Mouse (Mus musculus): ENCODE results near the gene Dclk1.

Gene Dclk1

DNA sequence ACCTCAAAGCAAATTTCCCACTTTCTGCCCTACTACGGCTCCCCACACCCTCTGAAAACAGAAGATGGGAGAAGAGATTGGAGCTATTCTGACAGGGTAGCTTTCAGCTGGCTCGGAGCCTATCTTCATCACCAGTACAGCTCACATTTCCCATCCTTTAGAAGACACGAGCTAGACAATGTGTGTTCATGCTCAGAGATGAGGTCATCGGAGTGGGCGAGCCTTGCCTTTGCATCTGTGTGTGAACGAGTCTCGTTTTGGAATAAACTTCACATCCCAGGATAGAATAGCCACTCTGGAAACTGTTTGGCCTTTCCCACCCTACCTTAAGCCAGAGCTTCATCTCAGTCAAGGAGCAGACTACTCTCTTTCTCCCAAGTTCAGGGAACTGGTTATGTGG lies 95.5 kb downstream of the Dclk1 start:
- DNase-seq, result no peak

DNA sequence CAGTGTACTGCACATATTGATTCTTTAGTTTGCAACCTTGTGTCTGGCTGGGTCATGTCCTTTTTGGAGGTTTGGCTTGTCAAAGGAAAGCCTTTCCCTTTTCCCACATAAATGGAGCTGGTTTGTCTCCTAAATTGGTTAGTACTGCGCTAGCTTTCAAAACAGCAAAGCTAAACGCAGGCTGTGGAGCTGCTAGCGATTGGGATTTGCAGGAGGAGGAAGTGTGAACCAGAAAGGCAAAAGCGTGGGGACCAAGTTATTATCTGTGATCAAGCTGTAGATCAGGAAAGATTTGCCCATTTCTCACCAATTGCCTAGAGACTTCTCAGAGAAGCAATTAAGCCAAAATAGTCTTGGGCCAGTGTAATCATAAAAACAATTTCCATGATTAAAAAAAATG lies 100.3 kb downstream of the Dclk1 start:
- DNase-seq, result no peak

DNA sequence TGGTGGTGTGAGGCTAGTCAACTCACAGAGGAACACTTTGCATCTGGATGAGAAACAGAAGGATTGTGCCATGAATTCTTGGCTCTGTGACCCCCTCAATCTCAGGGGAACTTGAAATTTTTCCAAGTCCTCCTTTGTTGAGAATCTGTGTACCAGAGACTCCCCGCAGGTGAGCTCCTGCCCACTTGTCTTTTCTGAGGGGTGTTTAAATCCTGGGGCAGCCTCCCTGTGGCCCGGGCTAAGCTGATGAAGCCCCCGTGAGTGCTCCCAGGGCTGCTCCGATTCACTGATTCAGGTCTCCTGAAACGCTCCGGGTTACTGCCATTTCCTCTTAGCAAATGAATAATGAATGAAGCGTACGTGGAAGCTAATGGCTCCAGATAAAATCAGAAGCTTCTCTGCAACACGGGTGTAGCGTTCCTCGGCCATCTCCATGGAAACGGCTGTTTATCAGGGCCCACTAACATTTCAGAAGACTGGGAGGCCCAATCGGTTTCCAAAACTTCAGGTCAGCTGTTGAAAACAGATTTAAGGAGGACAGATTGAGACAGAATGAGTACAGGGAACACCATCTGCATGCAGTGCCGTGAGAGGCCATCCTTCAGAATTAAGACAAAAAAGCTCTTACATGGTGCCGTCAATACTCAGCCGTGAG lies 105.3 kb downstream of the Dclk1 start:
- peak in 1 of 2 experiments; percentile 32 for DNase-seq

DNA sequence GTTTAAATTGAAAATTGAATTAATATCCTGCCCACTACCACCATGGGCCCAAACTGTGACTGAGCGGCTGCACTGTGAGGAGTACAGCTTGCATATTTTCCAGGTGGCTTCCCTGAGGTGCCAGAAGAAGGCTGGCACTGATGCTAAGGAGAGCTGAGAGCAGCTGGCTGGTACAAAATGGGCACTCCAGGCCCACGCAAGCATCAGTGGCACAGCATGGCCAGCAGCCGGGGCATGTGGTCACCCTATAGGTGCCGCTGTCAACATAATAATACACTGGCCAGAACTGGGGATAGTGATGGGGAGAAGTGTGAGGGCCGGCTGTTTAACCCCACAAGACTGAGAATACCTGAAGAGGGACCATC lies 105.8 kb downstream of the Dclk1 start:
- DNase-seq, result no peak

DNA sequence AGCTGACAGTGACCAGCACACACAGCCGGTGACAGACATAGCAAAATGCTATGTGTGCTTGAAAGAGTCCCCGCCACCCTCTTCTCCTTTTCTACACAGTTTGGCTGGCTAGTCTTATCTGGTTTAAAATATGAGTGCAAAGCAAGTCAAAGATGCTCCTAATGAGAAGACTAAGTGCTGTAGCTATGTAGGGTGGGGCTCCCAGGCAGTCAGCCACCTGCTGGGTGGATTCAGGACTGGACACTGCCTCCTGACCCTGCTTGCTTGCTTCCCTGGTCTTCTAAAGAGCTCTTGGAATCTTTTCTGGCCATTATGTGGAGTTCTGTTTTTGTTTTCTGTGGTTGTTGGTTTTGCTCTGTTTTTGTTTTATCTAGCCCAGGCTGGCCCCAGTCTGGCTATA lies 108.0 kb downstream of the Dclk1 start:
- no peak for DNase-seq

DNA sequence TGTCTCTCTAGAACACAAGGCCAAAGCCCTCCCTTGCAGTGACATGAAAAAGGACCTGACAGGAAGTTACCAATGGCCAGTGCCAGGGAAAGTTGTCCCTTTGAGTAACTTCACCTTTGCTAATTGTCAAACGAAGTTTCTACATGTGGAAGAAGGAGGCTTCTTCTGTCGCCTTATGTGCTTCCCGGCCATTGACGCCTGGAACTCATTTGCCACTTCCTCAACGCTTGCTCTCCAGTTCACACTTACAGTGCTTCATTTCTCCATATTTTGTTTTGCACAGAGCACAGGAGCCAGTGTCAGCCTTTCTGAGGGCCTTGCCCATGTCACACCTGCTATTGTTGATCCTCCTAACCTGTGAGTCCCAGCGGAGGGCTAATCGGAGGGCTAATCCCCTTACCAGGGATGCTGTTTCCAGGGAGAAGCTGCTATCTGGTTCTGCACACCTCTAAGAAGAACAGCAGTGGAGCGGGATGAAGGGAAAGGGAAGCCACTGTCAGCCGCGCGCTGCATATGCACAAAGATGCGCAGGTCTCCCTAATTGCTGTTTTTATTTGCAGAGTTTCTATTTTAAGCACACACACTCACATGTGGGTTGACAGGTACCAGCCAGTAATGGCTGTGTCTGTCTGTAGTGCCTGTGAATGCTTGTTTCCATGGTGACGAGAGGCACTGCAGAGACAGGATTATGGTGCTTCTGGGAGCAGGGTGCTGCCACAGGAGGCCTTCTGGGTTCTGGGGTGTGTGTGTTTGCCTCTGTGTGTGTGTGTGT lies 109.3 kb downstream of the Dclk1 start:
- no peak for DNase-seq

DNA sequence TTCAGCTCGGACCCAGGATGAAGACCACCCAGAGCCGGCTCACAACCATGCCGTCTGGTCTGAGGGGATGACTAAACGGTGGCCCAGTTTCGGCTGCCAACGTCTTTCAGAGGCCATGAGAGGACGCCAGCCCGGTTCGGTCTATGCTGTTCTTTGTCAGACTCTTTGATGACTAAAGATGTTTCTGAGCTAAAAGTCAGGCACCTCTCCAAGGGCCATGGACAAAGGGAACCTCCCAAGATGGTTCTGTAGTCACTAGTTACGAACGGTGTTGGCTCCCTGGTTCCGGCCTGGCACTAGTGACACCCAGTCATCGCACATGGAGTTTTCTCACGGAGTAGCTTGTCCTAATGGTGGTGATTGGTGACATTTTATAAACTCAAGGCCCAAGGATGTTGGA lies 110.4 kb downstream of the Dclk1 start:
- DNase-seq, result no peak

DNA sequence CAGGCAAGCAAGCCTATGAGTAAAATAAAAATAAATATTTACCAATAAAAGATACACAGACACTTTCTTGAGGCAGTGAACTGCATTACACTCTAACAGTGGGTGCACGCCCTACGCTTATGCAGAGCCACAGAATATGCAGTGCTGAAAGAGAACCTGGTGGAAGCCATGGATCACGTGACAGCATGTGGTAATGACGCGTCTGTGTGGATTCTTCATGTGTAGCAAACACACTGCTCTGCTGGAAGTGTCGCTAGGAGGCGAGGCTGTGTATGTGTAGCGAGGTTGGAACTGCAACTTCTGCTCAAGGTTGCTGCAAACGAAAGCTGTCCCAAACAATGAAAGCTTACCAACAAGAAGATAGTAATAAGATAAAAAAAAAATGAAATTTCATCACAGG lies 111.0 kb downstream of the Dclk1 start:
- no peak for DNase-seq

DNA sequence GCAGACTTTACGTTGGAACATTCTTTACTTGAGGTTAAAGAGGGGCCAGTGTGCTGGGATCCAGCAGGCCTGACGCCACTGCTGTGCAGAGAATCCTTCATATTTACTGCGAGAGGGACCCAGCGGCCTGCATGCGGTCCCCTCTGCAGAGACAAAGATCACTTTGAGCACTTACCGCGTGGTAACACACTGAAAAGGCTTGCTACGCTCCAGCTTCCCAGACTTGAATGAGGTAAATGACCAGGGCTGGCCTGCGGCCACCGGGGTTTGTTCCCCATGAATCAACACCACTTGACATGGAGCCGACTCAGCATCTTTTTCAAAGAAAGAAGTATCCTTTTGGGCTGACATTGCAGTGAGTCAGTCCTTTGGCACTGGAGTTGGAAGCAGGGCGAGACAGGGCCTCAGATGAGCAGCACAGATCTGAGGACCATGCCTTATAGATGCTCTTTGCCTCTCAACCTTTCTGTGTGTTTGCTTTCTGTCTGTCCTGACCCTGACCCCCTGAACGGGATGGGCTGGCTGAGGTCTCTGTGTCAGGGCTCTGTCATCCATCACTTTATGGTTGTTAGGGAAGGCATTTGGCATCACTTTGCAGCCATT lies 111.8 kb downstream of the Dclk1 start:
- peak; percentile 52 to 67 for DNase-seq

DNA sequence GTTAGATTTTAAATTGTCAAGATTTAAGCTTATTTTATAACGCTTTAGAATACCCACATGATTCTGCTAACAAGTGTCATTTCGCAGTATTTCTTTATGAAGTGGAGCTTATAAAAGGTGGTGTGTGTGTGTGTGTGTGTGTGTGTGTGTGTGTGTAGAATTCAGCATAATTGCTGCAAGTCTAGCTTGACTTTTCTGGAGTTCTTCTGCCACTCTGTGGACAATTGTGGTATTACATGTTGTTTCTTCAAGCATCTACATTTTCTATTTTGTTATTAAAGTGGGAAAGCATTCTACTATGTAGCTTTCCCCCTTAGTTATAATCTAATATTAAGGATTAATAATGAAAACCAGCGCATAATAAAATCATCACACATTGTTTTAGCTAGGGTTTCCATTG lies 112.6 kb downstream of the Dclk1 start:
- peak; percentile 51 to 61 for DNase-seq

DNA sequence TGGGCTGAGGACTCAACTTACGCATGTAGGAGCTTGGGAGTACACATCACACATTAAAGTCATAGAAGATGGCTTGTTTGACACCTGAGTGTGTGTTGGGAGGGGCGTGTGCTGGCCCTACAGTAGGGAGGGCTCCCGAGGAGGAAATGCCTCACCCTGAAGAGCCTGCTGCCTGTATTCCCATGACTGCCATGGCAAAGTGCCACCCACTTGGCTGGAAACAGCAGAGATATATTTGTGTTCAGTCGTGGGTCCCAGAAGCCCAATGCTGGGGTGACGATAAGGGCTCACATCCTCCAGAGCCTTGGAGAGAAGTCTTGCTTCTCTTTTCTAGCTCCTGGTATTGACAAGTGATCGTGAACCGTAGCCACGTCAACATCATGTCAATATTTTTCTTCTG lies 116.3 kb downstream of the Dclk1 start:
- DNase-seq, result no peak

DNA sequence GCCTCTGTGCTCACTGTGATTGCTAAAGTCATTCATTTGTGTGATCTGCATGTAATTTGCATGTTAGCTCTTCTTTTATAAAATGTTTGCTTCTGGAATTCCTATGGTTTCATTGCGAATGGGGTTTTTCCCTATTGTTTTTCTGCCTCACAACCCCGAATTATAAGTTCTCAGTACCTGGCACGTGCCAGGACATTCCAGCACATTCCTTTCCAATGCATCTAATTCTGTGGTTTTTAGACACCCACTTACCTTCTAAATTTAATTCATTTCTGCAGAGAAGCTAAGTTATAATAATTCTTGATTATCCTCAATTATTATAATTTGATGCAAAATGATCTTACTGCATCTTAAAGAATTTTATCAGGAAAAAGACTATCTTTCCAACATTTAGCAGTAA lies 118.7 kb downstream of the Dclk1 start:
- DNase-seq, result no peak

DNA sequence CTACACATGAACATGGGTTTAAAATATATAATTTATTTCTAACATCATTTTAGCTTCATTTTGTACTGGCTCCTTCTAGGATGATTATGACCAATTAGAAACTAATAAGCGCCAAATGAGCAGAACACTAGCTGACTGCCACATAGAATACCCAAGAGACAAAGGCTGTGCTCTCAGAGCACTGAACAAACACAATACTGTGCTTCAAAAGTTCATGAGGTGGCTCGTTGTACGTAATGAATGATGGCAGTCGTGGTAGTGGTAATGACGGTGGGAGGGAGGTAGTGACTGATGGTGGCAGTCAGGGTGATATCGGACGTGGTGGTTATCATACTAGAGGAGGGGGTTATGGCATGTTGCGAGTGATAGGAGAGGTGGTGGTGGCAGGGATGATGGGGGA lies 125.0 kb downstream of the Dclk1 start:
- no peak for DNase-seq

DNA sequence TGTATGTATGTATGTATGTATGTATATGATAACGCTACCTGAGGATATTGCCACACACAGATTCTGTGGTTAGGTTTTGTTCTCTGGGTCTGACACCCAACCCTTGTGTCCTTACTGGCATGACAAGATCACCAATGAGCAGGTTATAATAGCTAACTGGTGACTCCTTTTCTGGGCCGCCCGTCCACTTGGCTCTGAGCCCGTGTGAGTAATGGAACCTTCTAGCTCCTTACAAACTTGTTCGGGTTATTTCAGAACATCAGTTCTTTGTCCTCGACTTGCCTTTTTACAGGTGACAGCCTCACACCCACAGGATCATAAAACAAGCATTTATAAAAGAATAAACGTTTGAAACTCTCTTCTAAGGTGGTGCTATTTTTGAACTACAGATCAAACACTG lies 127.0 kb downstream of the Dclk1 start:
- no peak for DNase-seq

DNA sequence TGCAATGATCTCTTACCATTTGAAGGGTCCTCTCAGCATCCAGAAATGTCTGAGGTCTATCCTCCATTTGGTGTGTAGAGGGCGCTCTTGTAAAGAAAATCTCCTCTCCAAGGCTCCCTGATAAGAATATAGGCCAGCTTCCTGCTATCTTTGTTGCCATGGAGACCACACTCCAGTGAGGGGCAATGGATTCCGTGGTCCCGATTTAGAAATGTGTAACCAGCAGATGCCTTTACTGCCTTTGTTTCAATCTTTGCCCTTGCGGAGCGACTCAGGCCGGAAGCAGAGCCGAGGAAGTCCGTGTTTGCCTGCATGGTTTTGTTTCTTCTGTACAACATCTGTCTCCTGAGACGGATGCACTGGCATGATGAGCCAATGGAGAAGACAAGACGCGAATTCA lies 131.5 kb downstream of the Dclk1 start:
- DNase-seq, result peak; percentile 44 to 58

DNA sequence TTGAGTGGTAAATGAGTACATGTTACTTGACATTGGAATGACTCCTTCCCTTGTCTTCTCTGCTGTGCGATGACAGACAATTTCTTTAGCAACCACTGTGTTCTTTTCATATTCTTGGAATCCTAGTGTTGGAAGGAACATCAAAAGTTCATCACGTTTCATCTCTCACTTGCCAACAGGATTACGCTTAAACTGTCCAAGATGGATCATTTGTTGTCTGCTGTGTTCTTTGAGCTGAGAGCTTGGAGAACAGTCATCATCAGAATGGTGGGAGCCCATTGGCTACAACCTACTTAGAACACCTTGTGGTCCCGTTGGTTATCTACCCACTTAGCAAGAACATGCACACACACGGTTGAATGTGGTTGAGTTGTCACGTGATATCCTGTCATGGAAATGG lies 136.4 kb downstream of the Dclk1 start:
- DNase-seq, result no peak

DNA sequence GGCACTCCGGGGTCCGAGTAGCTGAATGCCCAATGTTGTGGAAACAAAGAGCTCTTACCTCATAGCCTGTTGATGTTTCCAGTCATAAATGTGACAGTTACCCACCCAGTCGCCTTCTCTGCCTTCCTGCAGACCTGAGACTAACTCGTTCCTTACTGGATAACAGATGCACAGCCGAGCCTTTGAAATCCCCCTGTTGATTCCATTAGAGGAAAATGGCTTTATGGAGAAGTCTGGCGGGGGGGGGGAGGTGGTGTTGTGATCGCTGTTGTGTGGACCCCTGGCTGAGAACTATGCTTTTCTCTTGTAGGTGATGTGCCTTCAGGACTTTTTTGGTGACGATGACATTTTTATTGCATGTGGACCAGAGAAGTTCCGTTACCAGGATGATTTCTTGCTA lies 138.3 kb downstream of the Dclk1 start:
- no peak for DNase-seq

DNA sequence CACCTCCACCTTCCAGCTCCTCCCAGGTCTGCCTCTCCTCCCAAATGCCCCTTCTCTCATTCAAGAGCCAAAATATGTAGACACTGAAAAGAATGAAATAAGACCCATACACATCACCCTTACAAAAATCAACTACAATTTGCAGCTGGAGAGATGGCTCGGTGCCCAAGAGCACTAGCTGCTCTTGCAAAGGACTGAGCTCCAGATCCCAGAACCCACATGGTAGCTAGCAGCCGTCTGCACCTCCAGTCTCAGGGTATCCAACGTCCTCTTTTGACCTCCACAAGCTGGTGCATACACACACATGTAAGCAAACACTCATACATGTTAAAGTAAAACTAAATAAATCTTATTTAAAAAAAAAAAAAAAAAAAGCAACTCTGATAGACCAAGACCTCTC lies 150.4 kb downstream of the Dclk1 start:
- peak; percentile 76 to 79 for DNase-seq

DNA sequence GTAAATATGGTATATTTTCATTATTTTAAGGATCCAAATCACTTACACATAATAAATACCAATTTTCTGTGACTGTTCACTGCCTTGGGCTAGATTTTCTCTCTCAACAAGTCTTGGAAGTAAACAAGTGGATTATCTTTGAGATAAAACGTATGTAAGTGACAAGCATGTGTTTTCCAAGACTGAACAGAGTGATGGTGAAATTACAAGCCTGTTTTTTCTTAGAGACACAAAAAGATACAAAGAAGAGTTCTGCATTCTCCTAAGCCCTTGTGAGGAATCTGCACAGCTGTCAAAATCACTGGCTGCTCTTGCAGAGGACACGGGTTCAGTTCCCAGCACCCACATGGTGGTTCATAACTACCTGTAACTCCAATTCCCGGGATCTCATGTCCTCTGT lies 151.4 kb downstream of the Dclk1 start:
- no peak for DNase-seq

DNA sequence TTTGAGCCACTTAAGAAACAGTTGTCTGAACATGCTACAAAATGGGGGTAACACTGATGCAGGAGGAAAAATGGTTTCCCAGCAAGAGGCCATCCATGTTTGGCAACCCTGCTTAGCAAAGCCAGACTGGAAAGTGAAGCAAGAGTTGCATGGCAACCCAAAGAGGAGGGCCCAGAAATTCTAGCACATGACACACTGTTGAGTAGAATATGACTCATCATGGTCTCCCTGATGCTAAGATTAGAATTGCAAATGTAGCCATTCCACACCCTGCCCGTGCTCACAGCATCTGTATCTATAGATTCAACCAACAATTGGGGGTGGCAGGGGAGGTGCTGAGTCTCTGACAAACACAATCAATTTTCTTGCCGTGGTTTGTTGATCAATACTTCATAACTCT lies 154.6 kb downstream of the Dclk1 start:
- DNase-seq, result no peak

DNA sequence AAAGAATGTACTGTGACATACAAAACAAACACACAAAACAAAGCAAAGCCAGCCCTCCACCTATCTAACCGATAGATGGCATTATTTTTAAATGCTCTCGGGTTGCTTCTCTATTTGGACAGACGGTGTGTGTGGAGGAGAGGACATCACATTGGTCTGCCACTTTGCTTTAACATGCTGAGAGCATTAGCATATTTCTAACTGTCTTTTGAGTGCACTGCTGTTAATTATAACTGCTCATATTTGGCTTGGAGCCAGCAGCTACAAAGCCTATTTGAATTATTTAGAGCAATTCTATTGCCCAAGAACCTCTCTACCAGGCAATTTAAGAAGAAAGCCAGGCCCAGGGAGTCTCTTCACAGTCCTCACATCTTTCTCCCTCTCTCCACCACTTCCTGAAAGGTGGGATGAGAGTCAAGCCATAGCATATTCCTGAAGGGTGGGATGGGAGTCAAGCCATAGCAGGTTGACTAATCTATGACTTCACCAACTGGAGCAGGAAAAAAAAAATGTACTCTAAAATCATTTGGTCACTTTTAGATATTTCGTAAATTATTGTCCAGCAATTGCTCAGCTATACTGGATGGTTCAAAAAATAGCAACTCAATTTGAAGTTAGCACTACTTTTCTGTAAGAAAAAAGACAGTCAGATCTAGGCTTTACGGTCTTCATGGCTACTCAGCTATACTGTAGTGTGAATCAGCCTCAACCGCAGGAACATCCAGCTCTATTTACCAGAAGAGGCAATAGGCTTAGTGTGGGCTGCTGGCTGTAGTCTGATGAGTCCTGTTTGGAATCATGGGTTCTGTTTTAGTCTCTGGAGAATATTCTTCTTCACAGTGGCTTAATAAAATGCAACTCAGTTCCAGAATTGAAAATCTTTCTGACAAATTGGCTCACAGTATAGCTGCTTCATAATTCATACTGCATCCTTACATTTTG lies 155.9 kb downstream of the Dclk1 start:
- no peak for DNase-seq

DNA sequence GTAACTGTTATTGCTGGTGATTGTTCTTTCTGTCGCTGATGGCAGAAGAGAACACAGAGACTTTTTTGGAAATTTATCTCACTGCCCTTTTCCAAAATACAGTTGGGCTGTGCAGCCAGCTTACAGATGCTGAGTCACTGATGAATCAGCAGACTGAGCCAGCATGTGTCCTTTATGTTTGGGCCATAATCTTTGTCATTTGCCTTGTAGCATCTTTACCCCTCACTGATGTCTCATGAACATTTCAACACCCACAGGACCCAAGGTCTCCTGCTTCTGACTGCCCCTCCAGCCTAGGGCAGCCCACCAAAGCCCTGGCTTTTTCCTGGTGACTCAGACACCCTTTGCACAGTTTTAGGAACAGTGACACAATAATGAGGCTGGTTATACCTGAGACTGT lies 159.1 kb downstream of the Dclk1 start:
- no peak for DNase-seq

DNA sequence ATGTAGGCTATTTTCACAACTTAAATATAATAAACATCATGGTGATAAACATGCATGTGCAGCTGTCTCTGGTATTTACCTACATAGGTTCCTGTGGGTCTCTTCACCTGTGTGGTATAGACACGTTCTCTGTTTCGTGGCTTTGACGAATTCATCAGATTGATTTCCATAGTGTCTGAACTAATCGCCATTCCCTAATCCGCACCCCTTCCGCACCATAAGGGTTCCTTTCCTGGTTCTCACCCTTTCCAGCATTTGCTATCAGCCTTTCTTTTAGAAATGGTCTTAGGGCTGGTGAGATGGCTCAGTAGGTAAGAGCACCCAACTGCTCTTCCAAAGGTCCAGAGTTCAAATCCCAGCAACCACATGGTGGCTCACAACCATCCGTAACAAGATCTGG lies 162.6 kb downstream of the Dclk1 start:
- DNase-seq, result no peak
